Mouse (Mus musculus) CD4-positive, CD25-positive, alpha-beta regulatory T cell, adult 2 months (primary cell): ENCODE data around the gene Mslnl.
A peak's percentile ranks its signal among the peaks of the same experiment; 100 is the strongest.

Experiments
- DNase-seq: peaks from one replicate; pipeline ENCODE4 v3.0.0-alpha.2; 2012; ENCODE audit warnings: low read depth, low spot score

Gene Mslnl

DNA sequence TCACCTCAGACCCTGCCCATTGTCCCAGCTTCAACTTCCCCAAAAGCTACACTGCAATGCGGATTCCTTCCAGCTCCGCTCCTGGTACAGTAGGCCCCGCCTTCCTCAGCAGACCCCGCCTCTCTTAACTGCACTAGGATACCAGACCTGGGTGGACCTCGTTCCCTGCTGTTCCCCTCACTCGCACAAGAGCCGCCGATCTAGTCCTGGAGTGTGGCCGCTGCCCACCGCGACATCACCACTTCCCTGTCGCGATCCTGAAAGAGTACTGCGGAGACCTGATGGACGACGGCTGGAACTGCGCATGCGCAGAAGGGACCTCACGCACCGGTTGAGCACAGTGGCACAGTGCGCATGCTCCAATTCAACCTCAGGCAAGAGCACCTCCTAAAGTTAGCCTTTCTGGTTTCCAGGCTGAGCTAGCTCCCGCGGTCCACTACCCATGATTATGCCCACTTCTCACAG, 49.5 kb downstream of the Mslnl start, which contains the start of gene Haghl:
TSS of gene Haghl (minus strand) at position 393 of the 465 bp plus-strand sequence.
- peak; percentile 98 for DNase-seq

DNA sequence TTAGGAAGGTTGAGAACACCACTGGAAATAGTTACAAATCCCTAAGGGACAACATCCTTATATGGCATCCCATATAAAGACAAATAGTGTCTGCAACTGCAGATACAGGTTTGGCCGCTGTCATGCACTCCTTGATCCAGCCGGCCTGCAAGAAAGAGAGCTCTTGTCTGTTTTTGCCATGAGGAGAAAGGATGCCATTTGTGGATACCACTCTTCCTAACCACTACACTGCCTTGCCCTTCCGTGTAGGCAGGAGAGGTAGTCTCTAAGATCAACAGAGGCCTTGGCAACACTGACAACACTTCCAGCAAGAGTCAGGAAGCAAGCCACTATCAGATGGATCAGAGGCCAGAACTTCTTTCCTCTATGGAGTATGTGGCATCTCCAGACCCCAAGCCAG, 50.4 kb downstream of the Mslnl start, which contains the start of gene Ccdc78:
TSS of gene Ccdc78 (plus strand) at position 301 of the 400 bp plus-strand sequence.
- DNase-seq = no peak

DNA sequence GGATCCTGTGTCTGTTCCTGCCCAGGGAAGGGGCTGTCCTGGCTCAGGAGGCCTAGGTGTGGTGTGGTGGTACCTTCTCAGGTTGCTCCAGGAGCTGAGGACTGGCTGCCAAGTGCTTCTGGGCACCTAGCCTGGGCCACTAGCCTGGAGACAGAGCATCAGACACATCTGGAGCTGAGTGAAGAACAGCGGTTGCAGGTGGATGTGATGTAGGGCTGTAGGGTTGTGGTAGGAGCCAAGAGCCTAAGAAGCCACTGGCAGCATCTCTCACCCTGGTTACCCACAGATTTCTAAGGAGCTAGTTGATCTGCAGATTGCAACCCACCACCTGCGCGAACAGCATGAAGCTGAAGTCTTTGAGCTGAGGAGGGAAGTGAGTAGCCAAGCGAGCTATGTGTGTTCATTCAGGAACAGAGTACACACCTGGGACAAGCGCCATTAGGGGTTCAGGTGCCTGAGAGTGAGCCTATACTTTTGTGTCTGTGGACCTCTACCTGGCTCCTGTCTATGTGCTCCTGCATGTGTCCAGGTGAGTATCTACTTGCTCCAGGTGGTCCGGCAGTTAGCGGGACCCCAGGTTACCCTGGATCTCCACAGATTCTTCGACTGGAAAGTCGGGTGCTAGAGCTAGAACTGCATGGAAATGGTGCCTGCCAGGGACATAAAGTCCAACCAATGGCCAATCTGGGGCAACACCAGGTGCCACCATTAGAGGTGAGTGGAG, 51.1 kb downstream of the Mslnl start:
- DNase-seq = no peak

DNA sequence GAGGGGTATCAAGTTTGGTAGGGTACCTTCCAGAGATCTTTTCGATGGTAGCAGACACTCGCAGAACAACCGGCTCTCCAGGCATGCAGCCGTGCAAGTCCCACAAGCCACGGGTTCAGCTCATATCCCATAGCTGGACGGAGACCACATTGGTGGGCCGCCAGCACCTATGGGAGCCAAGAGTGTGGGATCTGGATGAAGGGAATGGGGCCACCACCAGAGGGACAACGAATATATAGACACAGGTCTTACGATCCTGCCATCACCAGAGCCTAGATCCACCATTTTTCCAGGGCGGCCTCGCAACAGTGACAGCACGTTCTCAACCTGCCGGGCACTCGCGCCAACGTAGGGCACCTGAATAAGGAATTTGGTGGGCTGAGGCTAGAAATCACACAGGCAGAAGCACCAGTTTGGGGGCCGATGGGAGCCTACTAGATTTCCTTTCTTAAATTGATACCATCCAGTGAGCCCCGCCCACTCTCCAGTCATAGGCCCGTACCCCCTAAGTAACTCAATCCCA, 55.5 kb downstream of the Mslnl start:
- no peak for DNase-seq

DNA sequence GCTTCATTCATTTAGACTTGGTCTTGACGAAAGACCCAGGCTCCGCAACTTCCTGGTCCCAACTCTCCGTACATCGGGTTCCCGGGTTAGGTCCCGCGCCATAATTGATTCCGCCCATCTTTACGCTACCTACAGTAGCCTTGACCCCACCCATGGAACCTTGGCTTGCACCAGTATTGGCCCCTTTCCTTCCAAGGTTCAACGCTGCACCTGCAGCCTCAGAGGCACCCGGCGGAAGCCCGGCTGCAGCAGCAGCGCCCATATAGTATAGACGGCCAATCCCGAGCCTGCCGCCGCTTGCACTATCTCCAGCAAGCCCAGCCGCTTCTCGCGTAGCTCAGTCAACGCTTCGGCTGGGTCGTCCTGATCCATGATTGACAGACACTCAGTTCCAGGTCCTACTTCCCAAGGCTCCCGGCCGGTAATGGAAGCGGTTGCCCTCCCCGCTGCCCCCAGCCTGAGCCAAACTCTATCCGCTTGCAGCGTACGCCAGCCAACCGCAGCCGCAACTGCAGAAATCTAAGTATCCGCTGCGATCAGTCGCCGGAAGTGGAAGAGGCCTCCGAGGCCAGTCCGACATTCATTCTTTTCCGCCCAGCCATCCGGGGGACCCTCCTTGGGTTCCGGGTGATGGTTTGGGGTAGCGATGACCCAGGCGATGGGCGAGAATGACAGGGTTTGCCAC, 56.1 kb downstream of the Mslnl start:
- peak; percentile 91 for DNase-seq

DNA sequence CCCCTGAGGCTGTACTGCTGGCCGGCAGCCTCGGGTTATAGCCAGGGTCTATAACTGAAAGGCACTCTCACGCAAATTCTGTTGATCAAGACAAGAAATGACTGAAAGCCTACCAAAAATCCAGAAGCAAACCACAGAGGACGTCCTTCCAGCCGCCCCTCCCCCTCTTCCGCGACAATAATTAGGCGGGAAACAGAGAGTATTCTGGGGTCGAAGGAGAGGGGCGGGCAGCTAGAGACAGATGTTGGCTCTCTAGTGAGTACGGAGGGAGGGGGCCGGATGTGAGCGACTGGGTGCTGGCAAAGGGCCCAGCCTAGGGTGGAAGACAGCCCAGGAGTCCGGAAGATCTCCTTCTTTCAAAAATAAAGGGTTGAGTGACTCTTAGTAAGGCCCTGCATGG, 56.8 kb downstream of the Mslnl start, which contains the start of gene Fam173a:
TSS of gene Fam173a (minus strand) at position 287 of the 400 bp plus-strand sequence.
- peak; percentile 89 for DNase-seq

DNA sequence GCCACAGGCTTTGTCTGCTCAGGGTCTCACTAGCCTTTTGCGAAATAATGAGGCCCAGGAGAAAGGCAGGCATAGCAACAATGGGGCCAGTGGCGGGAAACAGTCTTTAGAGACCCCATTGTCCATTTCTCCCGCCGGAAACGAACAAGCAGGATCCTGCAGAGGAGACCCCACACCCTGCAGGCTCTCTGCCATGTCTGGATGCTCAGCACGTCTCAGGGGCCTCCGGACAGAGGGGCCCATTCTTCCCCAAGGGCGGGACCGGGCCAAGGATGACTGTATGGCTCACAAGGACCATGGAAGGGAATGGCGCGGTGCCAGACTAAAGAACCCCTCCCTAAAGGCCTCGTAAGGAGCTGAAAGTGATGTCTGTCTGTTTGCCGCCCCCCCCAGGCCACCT, 58.4 kb downstream of the Mslnl start:
- DNase-seq = no peak

DNA sequence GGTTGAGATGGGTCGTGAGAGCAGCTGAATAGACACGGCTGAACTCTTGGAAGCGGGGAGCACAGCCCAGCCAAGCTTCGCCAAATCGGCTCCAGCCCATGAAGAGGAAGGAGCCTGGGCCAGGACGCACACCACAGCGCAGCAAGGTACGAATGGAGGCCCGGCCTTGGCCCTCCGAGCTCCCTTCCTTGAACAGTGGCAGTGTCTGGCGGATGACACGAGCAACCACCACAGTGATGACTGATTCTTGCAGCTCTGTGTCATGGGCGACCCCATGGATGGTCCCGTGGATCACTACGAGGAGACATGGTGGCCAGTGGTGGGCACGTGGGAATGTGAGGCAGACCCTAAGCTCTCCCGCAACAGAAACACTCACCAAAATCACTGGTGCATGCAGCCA, 59.2 kb downstream of the Mslnl start:
- DNase-seq = no peak

DNA sequence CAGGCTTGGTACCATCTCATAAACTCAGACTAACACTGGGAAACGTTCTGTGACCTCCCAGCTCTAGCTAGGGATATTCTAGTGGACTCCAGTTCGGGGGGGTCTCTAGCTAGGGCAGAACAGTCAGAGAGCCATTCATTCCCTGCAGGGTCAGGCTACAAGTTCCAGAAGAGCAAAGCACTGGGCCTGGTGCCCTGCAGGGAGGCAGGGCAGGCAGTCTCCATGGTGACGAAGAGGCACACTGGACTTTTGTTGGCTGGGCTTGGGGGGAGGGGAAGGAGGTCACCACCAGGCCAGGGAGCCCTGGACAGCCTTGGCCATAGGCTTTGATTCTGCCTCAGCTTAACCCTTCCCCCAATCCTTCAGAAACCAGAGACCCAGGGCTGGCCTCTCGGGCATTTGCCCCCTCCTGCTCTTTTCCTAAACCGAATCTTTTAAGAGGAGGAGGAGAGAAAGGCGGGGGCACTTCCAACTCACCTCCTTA, 59.8 kb downstream of the Mslnl start, which contains the start of gene AC134908.4:
TSS of gene AC134908.4 (minus strand) at position 51 of the 484 bp plus-strand sequence.
- no peak for DNase-seq

DNA sequence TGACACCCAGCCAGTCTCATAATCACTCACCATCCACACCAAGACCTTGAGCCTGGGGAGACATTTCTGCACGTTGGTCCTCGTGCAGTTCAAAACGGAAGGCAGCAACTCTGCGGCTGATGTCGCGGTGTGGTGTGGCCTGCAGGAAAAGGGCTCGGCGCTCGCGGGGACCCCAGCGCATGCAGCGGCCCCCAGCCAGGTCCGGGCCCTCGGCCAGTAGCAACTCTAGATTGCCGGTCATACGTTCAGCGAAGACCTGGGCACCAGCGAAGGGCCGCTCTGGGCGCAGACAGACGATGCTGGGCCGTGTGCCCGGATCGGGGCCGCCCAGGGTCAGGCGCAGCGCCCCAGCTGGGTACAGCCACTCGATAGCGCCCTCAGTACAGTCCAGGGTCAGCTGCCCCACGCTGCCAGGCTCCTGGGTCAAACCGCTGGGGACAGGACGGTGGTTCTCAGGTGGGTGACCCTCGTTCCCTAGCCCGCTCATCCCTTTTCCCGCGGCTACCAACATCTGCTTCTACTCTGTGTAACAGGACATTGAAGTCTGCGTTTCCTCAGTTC, 60.4 kb downstream of the Mslnl start:
- peak; percentile 22 for DNase-seq

DNA sequence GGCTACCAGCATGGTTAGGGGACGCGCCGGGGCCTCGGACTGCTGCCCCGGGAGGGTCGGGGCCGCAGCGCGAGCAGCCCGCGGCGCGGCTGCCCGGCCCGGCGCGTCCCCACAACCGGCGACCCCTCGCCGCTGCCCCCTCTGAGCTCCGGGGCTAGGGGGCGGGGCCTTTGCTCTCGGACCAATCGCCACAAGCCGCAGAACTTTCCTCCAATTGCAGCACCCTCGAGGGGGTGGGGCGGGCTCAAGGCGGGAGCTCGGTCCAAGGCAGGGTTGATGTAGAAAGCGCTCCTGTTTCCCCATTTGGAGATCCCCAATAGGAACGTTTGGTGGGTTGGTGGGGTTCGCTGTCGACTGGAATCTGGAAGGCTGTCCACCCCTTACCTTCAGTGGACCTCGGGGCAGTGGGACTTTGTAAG, 61.1 kb downstream of the Mslnl start, which contains the start of gene Metrn:
TSS of gene Metrn (minus strand) at position 186 of the 419 bp plus-strand sequence.
- DNase-seq = peak; percentile 87
